Mouse (Mus musculus) heart, adult 2 months (tissue): Measurements from ENCODE around the gene Kifc3.

ENCODE experiments used
- CTCF ChIP-seq: fragments of 200-600 bp; IDR thresholded peaks from 2 replicates; pipeline ENCODE4 v1.8.1; 2022; ENCODE audit warnings: antibody characterized with exemption, mild to moderate bottlenecking, moderate library complexity
- EP300 ChIP-seq: fragments of 200-500 bp; IDR thresholded peaks from 2 replicates; pipeline ENCODE4 v1.6.1; 2011; ENCODE audit warnings: low read depth, low read length, control low read depth; ENCODE audit not compliant: insufficient read depth

DNA sequence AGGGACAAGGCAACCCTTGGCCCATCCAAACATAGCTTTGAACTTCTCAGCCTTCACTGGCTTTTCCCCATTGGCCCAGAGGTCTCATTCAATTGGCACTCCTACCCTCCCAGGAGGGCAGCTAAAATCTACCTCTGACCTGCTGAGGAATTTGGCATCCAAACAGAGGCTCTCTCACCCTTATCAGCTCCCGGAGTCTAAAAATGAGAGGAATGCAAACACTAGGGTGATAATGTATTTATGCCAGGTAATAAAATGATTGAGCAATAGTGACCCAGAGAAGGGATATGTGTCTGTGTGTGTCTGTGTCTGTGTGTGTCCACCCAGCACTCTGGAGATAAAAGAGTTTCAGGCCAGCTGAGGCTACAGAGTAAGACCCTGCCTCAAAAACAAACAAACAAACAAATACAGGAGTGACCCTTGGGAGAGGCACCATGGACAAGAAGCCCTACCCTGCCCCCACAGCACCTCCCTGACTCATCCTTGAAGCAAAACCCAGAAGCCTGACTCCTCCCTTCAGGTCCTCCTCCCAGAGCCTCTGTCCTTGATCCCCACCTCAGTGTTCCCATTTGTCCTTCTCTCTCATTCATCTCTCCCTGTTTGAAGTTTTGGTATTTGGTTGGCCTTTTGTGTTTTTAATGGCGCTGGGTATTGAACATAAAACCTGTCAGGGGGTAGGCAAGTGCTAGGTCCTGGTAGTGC lies 56.4 kb downstream of the Kifc3 start:
- TF ChIP-seq CTCF: no peak
- no peak for TF ChIP-seq EP300
